Mouse (Mus musculus) central nervous system, embryonic 11.5 days (tissue): ENCODE results near the gene Smco1. TPM values are rescaled to one million over a fixed set of nuclear protein-coding genes. Genes with fewer than 3 reads are reported as not detected.

Source experiments
- polyA plus RNA-seq: library from polyadenylated mRNA; depleted of rRNA; stranded (reverse); fragments of >200 nt; gene quantifications from 2 replicates; pipeline ENCODE4 v1.2.3, GENCODE M21; 2012; rRNA removed

Gene Smco1
- polyA plus RNA-seq, result not detected in 2 replicates

DNA sequence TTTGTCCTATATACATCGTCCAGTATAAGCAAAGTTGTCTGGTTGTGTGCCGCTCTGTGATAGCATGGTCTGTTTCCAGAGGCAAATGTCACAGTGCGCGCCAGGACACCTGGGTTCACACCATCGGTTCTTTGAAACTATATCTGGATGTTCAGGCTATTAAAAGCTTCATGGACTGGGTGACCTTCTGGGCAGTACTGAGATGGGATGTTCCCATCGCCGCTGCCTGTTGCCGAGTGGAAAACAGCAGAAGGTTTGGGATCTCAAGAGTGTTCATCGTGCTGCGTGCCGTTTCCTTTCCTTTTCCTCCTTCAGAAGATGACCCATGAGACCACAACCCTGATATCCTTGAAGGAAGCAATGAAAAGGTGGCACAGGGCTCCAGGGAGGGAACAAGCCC lies at the start of gene Smco1:
Smco1 (plus strand) TSS at position 178 of the 400 bp plus-strand sequence.

DNA sequence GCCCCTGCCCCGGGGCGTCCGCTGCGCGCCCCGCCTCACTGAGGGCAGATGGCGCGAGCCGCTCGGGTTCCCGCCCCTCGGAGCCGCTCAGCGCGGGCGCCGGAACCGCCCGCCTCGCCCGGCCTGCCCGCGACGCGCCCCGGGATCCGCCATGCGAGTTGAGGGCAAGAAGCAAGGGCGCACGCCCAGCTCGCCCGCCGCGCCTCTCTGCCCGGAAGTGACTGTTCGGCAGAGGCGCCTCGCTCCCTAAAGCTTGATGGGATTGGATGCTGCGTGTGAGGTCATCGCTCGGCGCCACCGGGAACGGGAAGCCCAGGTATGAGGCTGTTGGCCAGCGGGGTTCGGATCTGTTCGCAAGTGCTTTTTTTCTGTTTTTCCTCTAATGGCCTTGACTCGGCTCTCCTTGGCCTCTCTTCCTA lies 24.3 kb upstream of the Smco1 start, which contains the start of the genes Fbxo45 and Wdr53:
Fbxo45 (minus strand) TSS at position 207 of the 419 bp plus-strand sequence.
Wdr53 (plus strand) TSS at position 276 of the 419 bp plus-strand sequence.

DNA sequence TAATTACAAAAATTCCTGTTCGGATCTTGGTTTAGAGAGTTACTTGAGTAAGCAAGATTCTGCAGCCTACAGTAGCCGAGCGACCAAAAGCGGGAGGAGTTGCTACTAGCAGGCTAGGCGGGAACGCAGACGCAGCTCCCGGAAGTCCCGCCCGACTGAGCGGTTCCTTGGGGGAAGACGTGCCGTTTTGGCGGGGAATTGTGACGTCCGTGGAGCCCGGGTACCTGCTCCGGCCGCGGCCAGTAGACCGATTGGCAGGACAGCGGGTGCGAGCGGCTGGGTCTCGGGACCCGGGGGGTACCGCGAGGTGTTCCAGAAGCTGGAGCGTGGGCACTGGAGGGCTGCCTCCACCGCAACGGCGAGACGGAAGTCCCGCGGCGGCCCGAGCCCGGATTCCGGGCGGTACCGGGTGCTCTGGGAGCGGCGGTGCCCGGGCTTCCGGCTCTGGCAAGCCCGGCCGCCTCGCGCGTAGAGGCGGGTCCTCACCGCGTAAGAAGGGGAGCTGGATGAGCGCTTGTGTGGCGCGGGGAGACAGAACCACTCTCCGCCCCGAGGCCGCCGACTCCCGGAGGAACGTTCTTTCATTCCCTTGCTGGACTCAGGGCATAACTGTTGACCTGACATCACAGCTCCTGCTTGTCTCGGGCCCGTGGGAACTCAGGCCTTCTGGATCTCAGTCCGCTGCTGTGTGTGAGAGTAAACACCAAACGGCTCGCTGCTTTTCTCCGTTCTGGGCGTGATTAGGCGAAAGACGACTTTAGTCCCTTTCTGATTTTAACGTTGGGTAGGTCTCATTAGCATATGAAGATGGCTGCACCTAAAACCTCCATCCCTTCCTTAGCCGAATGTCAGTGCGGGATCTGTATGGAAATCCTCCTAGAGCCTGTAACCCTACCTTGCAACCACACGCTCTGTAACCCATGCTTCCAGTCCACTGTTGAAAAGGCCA lies 6.3 kb downstream of the Smco1 start, which contains the start of gene Rnf168:
Rnf168 (plus strand) TSS at position 152 of the 949 bp plus-strand sequence.

Other genes starting within 250 kb of the Smco1 start
- 28.7 and 33.2 TPM in 2 replicates for gene Pak2, start 192.1 kb upstream of the Smco1 start, polyA plus RNA-seq
- 67.3 and 89.2 TPM in 2 replicates for gene Pigx, start 171.7 kb upstream of the Smco1 start, polyA plus RNA-seq
- gene Cep19, start 171.7 kb upstream of the Smco1 start, polyA plus RNA-seq, result 22.9 and 23.2 TPM in 2 replicates
- 5.6 and 6.2 TPM in 2 replicates for gene Nrros, start 105.9 kb upstream of the Smco1 start, polyA plus RNA-seq
- 0.17 TPM in 1 of 2 replicates, not detected in the other for gene Bex6, start 91.6 kb upstream of the Smco1 start, polyA plus RNA-seq
- gene Fbxo45, start 24.3 kb upstream of the Smco1 start, polyA plus RNA-seq, result 19.1 and 20.0 TPM in 2 replicates
- gene Wdr53, start 24.2 kb upstream of the Smco1 start, polyA plus RNA-seq, result 13.8 and 20.1 TPM in 2 replicates
- 25.1 and 35.4 TPM in 2 replicates for gene Rnf168, start 6.0 kb downstream of the Smco1 start, polyA plus RNA-seq
- 17.5 and 29.2 TPM in 2 replicates for gene Ubxn7, start 60.8 kb downstream of the Smco1 start, polyA plus RNA-seq
- 0.29 TPM in 1 of 2 replicates, not detected in the other for gene Tm4sf19, start 129.0 kb downstream of the Smco1 start, polyA plus RNA-seq
- gene Tctex1d2, start 148.2 kb downstream of the Smco1 start, polyA plus RNA-seq, result 15.7 and 21.7 TPM in 2 replicates
- gene Pcyt1a, start 159.5 kb downstream of the Smco1 start, polyA plus RNA-seq, result 26.1 and 36.6 TPM in 2 replicates
- 0.07 and 0.15 TPM in 2 replicates for gene Slc51a, start 216.4 kb downstream of the Smco1 start, polyA plus RNA-seq
- not detected in 2 replicates for gene Zdhhc19, start 224.8 kb downstream of the Smco1 start, polyA plus RNA-seq